Mouse (Mus musculus) stomach, postnatal 0 days (tissue): ENCODE measurements around the gene Sec22a.

ENCODE experiments used
- CTCF ChIP-seq: IDR thresholded peaks from 2 replicates; pipeline ENCODE4 v1.5.1; 2016; ENCODE audit warnings: antibody characterized with exemption, low read depth, mild to moderate bottlenecking, moderate library complexity
- EP300 ChIP-seq: optimal IDR thresholded peaks from 2 replicates; pipeline ENCODE3; 2016; ENCODE audit warnings: antibody characterized with exemption

DNA sequence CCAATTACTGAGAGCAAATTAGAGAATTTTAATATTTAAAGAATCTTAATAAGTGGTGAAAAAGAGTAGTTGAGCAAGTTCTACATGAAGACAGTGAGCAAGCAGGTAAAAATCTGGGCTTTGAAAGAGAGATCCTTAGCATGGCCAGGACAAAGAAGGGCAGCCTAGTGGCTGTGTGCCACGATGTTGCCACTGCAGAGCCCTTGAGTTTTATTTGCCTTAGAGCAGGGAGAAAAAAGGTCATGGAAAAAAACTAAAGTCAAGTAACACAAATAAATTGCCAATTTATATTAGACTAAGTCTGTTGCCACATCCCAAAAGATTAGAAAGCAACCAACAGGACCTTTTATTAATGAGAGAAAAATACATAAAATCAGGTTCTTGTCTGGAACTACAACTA, 6.3 kb downstream of the Sec22a start:
- no peak for TF ChIP-seq CTCF
- TF ChIP-seq EP300, result no peak
